ENCODE assay signal across 8 mouse cellular contexts in the genomic region with DNA sequence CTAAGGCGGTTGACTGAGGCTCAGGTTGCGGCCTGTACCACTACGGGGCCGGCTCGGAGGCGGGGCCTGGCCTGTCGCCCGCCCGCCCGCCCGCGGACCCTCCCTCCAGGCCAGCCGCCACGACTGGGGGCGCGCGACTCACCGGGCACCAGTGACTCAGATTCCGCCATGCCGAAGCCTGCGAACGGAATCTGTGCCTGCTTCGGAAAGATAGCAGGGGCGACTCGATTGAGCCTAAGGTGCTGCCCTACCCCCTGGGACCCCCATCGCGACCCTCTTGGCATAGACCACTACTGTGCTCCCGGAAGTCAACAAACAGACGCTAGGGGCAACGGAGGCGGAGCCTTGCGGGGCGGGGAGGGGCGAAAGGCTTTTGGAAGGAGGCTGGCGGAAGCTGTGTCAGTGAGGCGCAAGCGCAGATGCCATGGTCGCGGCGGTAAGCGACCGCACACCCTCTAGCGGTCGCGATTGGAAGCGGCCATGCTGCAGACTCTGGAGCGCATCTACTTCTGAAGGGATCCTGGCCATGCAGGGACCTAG. TPM values are rescaled to one million over a fixed set of nuclear protein-coding genes. Genes with fewer than 3 reads are reported as not detected.
A peak's percentile ranks its signal among the peaks of the same experiment; 100 is the strongest.
DNase-seq lines count a peak whose midpoint lies in the region; ATAC-seq and TF ChIP-seq lines count a peak whose summit lies in the region.

A gene (minus strand): TSS at position 511 of the 540 bp plus-strand sequence.

- WGBS in hindbrain, embryonic 10.5 days: 20% methylated on average over 47 of the region's 47 CpGs
- WGBS in lung, embryonic 16.5 days: 12% methylated on average over 39 of the region's 47 CpGs
- WGBS in thymus, adult 2 months: 1% methylated on average over 30 of the region's 47 CpGs

- TF ChIP-seq POLR2A in thymus, adult 2 months (IDR thresholded peaks at IDR 0.05; ENCODE audit: control insufficient read depth, extremely low read depth, insufficient read depth, low read length, poor library complexity): no peak

- H3K4me2 ChIP-seq in lung, embryonic 16.5 days (ENCODE audit: low read depth, low read length): peak within 1 kb of the TSS; percentile 56

- peak; percentile 82; the same call in 1 of the 2 replicates for TF ChIP-seq CTCF in thymus, adult 2 months (IDR thresholded peaks at IDR 0.05; ENCODE audit: borderline replicate concordance, control insufficient read depth, extremely low read depth, insufficient read depth, low read length, poor library complexity)

- no peaks in the 10 kb centered on the region for H3K27me3 ChIP-seq in hindbrain, embryonic 10.5 days (ENCODE audit: insufficient read depth, poor library complexity, severe bottlenecking)
- no peaks in the 10 kb centered on the region for H3K27me3 ChIP-seq in lung, embryonic 16.5 days (ENCODE audit: control insufficient read depth, insufficient read depth, low read depth, low read length)
- H3K27me3 ChIP-seq in thymus, adult 2 months (ENCODE audit: control insufficient read depth, insufficient read depth, low read length): no peaks in the 10 kb centered on the region

- peak within 1 kb of the TSS; percentile 86 for H3K27ac ChIP-seq in hindbrain, embryonic 10.5 days
- peak within 1 kb of the TSS; percentile 71 for H3K27ac ChIP-seq in lung, embryonic 16.5 days (ENCODE audit: low read length)
- peak within 1 kb of the TSS; percentile 81 for H3K27ac ChIP-seq in thymus, adult 2 months (ENCODE audit: control insufficient read depth, insufficient read depth, low read length)

- H3K9me3 ChIP-seq in hindbrain, embryonic 10.5 days: 0 out of 2 replicates have a peak, but pooled peaks cover 2% of the 10 kb centered on the region
- H3K9me3 ChIP-seq in lung, embryonic 16.5 days (ENCODE audit: control insufficient read depth, low read length): no peaks in the 10 kb centered on the region; the same call in 1 of the 2 replicates

- no peaks in the 10 kb centered on the region for H3K36me3 ChIP-seq in hindbrain, embryonic 10.5 days
- no peaks in the 10 kb centered on the region for H3K36me3 ChIP-seq in lung, embryonic 16.5 days (ENCODE audit: control insufficient read depth, insufficient read depth, low read length)
- H3K36me3 ChIP-seq in thymus, adult 2 months (ENCODE audit: control insufficient read depth, insufficient read depth, low read length): no peaks in the 10 kb centered on the region

- peak within 1 kb of the TSS; percentile 65 for H3K9ac ChIP-seq in lung, embryonic 16.5 days (ENCODE audit: low read length)

- peak; percentile 100 for ATAC-seq in frontal cortex, adult (ENCODE audit: low TSS enrichment)
- ATAC-seq in lung, embryonic 16.5 days (ENCODE audit: low read depth): peak; percentile 100

- H3K4me1 ChIP-seq in hindbrain, embryonic 10.5 days (replicated peaks): peaks cover 4% of the 10 kb centered on the region
- no peaks in the 10 kb centered on the region for H3K4me1 ChIP-seq in lung, embryonic 16.5 days (replicated peaks; ENCODE audit: control insufficient read depth, insufficient read depth, low read length)
- no peaks in the 10 kb centered on the region for H3K4me1 ChIP-seq in thymus, adult 2 months (replicated peaks; ENCODE audit: control insufficient read depth, insufficient read depth, low read length)

- H3K4me3 ChIP-seq in hindbrain, embryonic 10.5 days: peak within 1 kb of the TSS; percentile 56
- H3K4me3 ChIP-seq in lung, embryonic 16.5 days (ENCODE audit: low read length): peak within 1 kb of the TSS; percentile 58
- H3K4me3 ChIP-seq in thymus, adult 2 months (ENCODE audit: control insufficient read depth, insufficient read depth, low read length): peak within 1 kb of the TSS; percentile 97

- peak; percentile 94 for DNase-seq in NIH3T3 (ENCODE audit: low read depth)
- DNase-seq in cerebellum, adult 9-11 months: peak; percentile 94
- DNase-seq in hindbrain, embryonic 10.5 days (ENCODE audit: low spot score): peak; percentile 91
- peak; percentile 92 for DNase-seq in layer of hippocampus, adult 9-11 months
- DNase-seq in ovary, adult 18-20 months (ENCODE audit: low spot score): peak; percentile 83
- DNase-seq in thymus, adult 2 months: peak; percentile 91

RNA-seq across cellular contexts. Expression of the gene that starts here (rescaled TPM):
- 29.7 and 31.9 TPM in 2 replicates for polyA plus RNA-seq in hindbrain, embryonic 10.5 days (2016; fragmentation: Nextera tagmentation; extraction: Ambion mirVana)
- polyA plus RNA-seq in lung, embryonic 16.5 days (2015; fragmentation: Nextera tagmentation; extraction: Ambion mirVana): 16.9 and 17.4 TPM in 2 replicates
- polyA plus RNA-seq in thymus, adult 2 months (2012; rRNA removed): 2.0 and 2.1 TPM in 2 replicates

Comparison
In these comparisons a context has a peak if more than half of its experiments do, and no peak if none do; other contexts are left out.
1. Peak in every context shown above with its lines: DNase-seq, ATAC-seq, H3K4me3 ChIP-seq and H3K27ac ChIP-seq.